Mouse (Mus musculus) midbrain, embryonic 16.5 days (tissue): ENCODE measurements around the gene Reep3. TPM values are rescaled to one million over a fixed set of nuclear protein-coding genes. Genes with fewer than 3 reads are reported as not detected.
"Not testable (repeated sequence)": the region's sequence is repeated elsewhere in the genome, so short reads cannot be mapped to it uniquely, and the experiment has no call there.

ENCODE experiments used
- ATAC-seq: fragments of 200-750 bp; cut with Nextera tagmentation; 2 replicates; pipeline ENCODE4 v1.8.0; 2017; ENCODE audit warnings: moderate TSS enrichment
- H3K27ac ChIP-seq: fragments of 300-500 bp; sonication (generic); 2 replicates; pipeline ENCODE4 v1.5.1; 2014; ENCODE audit warnings: mild to moderate bottlenecking, low read length, mixed read lengths
- H3K27me3 ChIP-seq: fragments of 300-500 bp; sonication (generic); 2 replicates; pipeline ENCODE4 v1.6.1; 2014; ENCODE audit warnings: low read depth, low read length, mixed read lengths; ENCODE audit not compliant: control insufficient read depth, insufficient read depth
- H3K36me3 ChIP-seq: fragments of 300-500 bp; sonication (generic); 2 replicates; pipeline ENCODE4 v1.6.1; 2014; ENCODE audit warnings: mild to moderate bottlenecking, low read length, moderate library complexity, mixed read lengths; ENCODE audit not compliant: control insufficient read depth, insufficient read depth
- H3K4me1 ChIP-seq: fragments of 300-500 bp; sonication (generic); 2 replicates; pipeline ENCODE4 v1.6.1; 2014; ENCODE audit warnings: mild to moderate bottlenecking, low read length, mixed read lengths; ENCODE audit not compliant: control insufficient read depth, insufficient read depth
- H3K4me2 ChIP-seq: fragments of 300-500 bp; sonication (generic); 2 replicates; pipeline ENCODE4 v1.6.1; 2014; ENCODE audit warnings: mild to moderate bottlenecking, low read length, mixed read lengths
- H3K4me3 ChIP-seq: fragments of 300-500 bp; sonication (generic); 2 replicates; pipeline ENCODE4 v1.5.1; 2014; ENCODE audit warnings: low read depth, mild to moderate bottlenecking, low read length, moderate library complexity, mixed read lengths
- H3K9ac ChIP-seq: fragments of 300-500 bp; sonication (generic); 2 replicates; pipeline ENCODE4 v1.6.1; 2014; ENCODE audit warnings: low read depth, low read length, mixed read lengths
- H3K9me3 ChIP-seq: fragments of 300-500 bp; sonication (generic); replicated peaks from 2 replicates; pipeline ENCODE4 v1.6.1; 2014; ENCODE audit warnings: mild to moderate bottlenecking, low read length, mixed read lengths; ENCODE audit not compliant: control insufficient read depth, poor library complexity, severe bottlenecking
- WGBS: fragments of 180-500 bp; shearing (Covaris S2); extraction: QIAGEN DNeasy Blood & Tissue Kit; methylation state at CpG from one replicate; pipeline ENCODE4 v1.1.7; 2014; 5-methylcytosine and 5-hydroxymethylcytosine counted together
- polyA plus RNA-seq: library from polyadenylated mRNA; unstranded; fragments of >200 nt; fragmentation: Nextera tagmentation; extraction: Ambion mirVana; gene quantifications from 2 replicates; pipeline ENCODE4 v1.2.1, GENCODE M21; 2015

The Reep3 gene
- polyA plus RNA-seq, 1 experiment from 2014 or later, result 28.2 TPM

DNA sequence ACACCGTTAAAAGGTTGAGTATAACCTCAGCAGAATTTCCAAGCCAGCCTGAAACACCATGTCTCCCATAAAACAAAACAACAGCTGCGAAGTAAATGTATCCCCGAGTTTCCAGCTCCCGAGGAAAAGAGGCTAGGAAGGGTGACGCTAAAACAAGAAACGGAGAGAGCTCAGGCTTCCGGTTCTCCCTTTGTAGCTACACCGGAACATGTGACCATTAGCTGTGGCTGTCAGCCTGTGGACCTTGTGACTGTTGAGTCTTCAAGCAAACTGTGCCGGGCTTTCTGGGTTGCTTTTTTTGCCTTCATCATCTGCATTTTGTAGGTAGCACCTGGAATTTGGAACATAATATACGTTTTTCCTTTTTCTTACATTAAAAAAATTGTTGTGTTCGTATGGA lies 17.1 kb upstream of the Reep3 start:
- Histone ChIP-seq H3K9ac (no peak overlapping the region), H3K27me3 (no peaks in the 10 kb centered on the region), H3K4me2 (no peak overlapping the region), H3K9me3 (no peaks in the 10 kb centered on the region), H3K27ac (no peak overlapping the region), H3K36me3 (no peaks in the 10 kb centered on the region), H3K4me3 (no peak overlapping the region), H3K4me1 (peaks cover 17% of the 10 kb centered on the region)
- ATAC-seq, result no peak
- 91% methylated on average over 11 of the region's 11 CpGs for WGBS

DNA sequence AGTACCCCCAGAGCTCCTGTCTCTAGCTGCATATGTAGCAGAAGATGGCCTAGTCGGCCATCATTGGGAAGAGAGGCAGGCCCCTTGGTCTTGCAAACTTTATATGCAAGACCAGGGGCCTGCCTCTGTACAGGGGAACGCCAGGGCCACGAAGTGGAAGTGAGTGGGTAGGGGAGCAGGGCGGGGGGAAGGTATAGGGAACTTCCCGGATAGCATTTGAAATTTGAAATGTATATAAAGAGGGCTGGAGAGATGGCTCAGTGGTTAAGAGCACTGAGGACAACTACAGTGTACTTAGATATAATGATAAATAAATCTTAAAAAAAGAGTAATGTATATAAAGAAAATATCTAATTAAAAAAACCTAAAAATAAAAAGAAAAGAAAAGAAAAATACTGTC lies 16.2 kb upstream of the Reep3 start:
- not testable (repeated sequence) for H3K9ac ChIP-seq, H3K27ac ChIP-seq, H3K27me3 ChIP-seq, H3K4me2 ChIP-seq, ATAC-seq, H3K4me3 ChIP-seq, H3K9me3 ChIP-seq, H3K36me3 ChIP-seq
- 87% methylated on average over 5 of the region's 5 CpGs for WGBS
- H3K4me1 ChIP-seq, result peaks cover 24% of the 10 kb centered on the region

DNA sequence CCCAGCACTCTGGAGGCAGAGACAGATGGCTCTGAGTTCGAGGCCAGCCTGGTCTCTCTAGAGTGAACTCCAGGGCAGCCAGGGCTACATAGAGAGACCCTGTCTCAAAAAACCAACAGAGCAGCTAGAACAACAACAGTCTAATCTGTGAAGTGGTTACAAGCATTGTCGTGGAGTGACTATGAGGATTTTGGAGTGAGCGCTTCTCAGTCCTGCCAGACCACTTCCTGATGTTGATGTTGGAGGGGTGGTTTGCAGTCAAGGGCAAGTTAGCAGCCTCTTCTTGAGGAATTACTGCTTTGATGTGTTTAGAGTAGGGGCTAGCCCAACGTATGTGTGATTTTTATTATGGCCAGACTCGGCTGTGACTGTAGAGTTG lies 15.0 kb upstream of the Reep3 start:
- Histone ChIP-seq H3K4me3 (no peak overlapping the region), H3K4me2 (no peak overlapping the region), H3K9ac (no peak overlapping the region), H3K4me1 (peaks cover 33% of the 10 kb centered on the region), H3K36me3 (no peaks in the 10 kb centered on the region), H3K27ac (no peak overlapping the region), H3K9me3 (no peaks in the 10 kb centered on the region), H3K27me3 (no peaks in the 10 kb centered on the region)
- WGBS, result 92% methylated on average over 5 of the region's 5 CpGs
- ATAC-seq, result no peak

DNA sequence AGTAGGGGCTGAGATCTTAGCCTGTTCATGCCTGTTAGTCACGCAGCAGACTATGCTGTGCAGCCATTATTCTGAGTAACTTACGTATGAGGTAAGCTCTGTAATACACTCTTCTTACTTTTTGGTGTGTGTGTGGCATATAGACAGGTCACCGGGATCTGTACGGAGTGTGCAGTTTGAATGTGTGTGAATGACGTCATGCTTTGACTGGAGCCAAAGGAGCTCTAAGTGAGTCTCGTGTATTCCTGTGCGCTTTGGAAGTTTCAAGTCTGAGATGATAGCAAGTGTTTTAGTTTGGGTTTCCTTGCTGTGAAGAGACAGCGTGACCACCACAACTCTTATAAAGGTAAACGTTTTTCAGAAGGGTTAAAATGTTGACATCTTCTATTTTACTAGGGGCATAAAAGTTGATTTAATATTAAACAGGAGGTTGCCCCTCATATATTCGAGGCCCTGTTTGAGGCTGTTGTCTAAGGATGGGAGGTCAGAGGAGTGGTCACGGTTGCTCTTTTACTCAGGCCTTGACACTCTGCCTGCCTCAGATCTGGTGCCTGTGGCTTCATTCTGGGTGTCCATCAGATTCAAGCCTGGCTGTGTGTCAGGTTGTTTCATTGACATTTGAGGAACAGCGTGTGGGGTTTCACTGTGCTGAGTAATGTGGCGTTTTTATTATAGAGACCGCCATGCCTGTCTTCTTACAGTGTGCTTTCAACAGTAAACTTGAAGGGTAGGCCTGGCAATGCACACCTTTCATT lies 14.5 kb upstream of the Reep3 start:
- ATAC-seq, result no peak
- no peaks in the 10 kb centered on the region for H3K9me3 ChIP-seq
- peaks cover 32% of the 10 kb centered on the region for H3K4me1 ChIP-seq
- H3K27me3 ChIP-seq, result no peaks in the 10 kb centered on the region
- no peak overlapping the region for H3K9ac ChIP-seq
- no peak overlapping the region for H3K4me3 ChIP-seq
- no peak overlapping the region for H3K4me2 ChIP-seq
- no peaks in the 10 kb centered on the region for H3K36me3 ChIP-seq
- WGBS, result 67% methylated on average over 14 of the region's 14 CpGs
- H3K27ac ChIP-seq, result no peak overlapping the region

DNA sequence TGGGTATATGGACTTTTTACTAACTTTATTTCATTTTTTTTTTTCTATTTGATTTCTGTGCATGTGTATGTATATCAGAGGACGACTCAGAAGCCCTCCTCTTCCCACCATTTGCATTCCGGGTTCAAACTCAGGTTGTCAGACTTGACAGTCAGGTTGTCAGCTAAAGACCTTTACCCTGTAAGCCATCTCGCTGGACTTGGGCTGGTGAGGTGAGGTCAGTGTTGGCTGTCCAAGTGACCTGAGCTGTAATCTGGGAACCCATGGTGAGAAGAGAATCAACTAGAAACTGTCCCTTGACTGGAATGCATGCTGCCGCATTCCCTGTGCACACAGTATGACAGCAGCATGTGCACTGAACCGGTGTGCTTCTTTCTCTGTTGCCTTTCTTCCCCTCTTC lies 12.9 kb upstream of the Reep3 start:
- H3K36me3 ChIP-seq, result no peaks in the 10 kb centered on the region
- H3K4me1 ChIP-seq, result peaks cover 34% of the 10 kb centered on the region
- H3K4me3 ChIP-seq, result no peak overlapping the region
- no peak overlapping the region for H3K4me2 ChIP-seq
- H3K9ac ChIP-seq, result no peak overlapping the region
- no peak overlapping the region for H3K27ac ChIP-seq
- ATAC-seq, result no peak
- H3K9me3 ChIP-seq, result no peaks in the 10 kb centered on the region
- no peaks in the 10 kb centered on the region for H3K27me3 ChIP-seq
- WGBS, result 92% methylated on average over 5 of the region's 5 CpGs

DNA sequence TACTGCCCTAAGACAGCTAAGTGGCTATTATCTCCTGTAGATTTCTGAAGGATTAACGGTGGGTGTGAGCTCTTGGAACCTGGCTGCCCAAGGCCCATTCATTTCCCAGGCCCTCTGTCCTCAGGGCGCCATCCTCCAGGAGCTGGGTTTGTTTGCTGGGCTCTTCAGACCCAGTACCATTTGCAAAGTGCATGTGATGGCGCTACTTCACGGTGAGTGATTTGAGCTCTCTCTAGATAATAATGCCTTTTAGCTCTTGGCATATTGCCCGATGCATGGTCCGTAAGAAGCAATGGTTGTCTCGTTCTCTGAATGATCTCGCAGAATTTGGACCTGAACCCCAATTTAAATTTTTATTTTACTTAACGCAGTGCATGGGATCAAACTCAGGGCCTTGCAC lies 11.4 kb upstream of the Reep3 start:
- Histone ChIP-seq H3K9me3 (no peaks in the 10 kb centered on the region), H3K4me2 (no peak overlapping the region), H3K27me3 (no peaks in the 10 kb centered on the region), H3K9ac (no peak overlapping the region), H3K4me3 (no peak overlapping the region), H3K4me1 (peaks cover 49% of the 10 kb centered on the region), H3K27ac (no peak overlapping the region), H3K36me3 (no peaks in the 10 kb centered on the region)
- 46% methylated on average over 9 of the region's 9 CpGs for WGBS
- no peak for ATAC-seq

DNA sequence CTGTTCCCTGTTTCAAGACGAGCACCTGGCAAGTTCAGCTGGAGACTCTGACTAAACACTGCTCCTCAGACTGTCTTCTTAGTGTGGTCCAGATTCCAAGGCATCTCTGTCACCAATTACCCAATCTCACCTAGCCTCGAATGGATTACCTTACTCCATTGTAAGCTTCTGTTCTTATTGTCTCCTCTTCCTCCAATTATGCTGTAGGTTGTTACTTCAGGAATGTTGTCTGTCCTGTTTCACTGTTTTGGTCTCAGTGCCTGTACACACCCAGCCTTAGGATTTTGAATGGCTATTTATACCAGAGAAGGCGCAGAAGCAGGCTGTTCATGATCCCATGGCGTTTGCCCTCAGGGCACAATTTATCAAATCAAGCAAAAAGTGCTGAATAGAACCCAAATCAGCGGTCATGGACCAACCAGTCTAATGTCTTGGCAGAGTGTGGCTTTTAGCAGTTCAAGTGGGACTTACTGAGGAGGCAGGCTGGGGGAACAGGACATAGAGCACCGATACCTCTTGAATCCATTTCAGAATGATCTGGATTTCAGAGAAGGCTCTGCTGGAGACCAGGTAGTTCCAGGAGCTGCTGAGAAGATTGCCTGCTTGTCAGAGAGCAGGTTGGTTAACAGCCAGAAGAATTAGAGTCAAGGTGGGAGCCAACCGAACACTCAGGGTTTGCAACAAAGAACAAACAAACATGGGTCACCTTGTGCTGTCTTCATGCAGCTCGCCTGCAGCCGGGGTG lies 10.4 kb upstream of the Reep3 start:
- H3K27me3 ChIP-seq, result no peaks in the 10 kb centered on the region
- no peak overlapping the region for H3K9ac ChIP-seq
- ATAC-seq, result no peak
- H3K4me2 ChIP-seq, result no peak overlapping the region
- WGBS, result 69% methylated on average over 9 of the region's 9 CpGs
- H3K4me3 ChIP-seq, result no peak overlapping the region
- no peak overlapping the region for H3K27ac ChIP-seq
- H3K9me3 ChIP-seq, result no peaks in the 10 kb centered on the region
- H3K4me1 ChIP-seq, result peaks cover 55% of the 10 kb centered on the region
- H3K36me3 ChIP-seq, result no peaks in the 10 kb centered on the region

DNA sequence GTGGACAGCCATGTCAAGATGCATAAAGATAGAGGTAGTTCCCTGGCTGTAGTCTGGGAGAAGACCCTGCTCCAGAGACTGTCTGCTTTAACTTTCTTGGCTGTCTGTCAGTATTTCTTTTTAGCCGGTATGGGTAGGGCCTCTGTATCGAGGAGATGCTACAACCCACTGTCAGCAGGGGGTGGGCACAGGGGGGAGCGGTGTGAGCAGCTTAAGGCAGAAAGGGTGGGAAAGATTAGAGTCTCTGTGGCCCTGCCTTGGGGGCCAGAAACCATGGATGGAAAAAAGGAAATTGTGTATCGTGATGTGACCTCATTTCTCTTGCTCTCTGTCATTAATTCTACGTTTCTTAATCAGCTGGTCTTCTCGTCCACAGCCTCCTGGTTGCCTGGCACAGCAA lies 9.7 kb upstream of the Reep3 start:
- no peaks in the 10 kb centered on the region for H3K9me3 ChIP-seq
- no peaks in the 10 kb centered on the region for H3K27me3 ChIP-seq
- no peaks in the 10 kb centered on the region for H3K36me3 ChIP-seq
- no peak overlapping the region for H3K4me3 ChIP-seq
- no peak overlapping the region for H3K9ac ChIP-seq
- peaks cover 57% of the 10 kb centered on the region for H3K4me1 ChIP-seq
- H3K4me2 ChIP-seq, result no peak overlapping the region
- whole genome bisulfite sequencing, result 47% methylated on average over 6 of the region's 6 CpGs
- 0 out of 2 replicates have a peak, but pooled peaks have one; percentile 29 for ATAC-seq
- H3K27ac ChIP-seq, result no peak overlapping the region
